Mouse (Mus musculus) kidney, embryonic 14.5 days (tissue): ENCODE data around the gene Dcst1. TPM values are rescaled to one million over a fixed set of nuclear protein-coding genes. Genes with fewer than 3 reads are reported as not detected.

ENCODE experiments used
- ATAC-seq: fragments of 200-750 bp; cut with Nextera tagmentation; 2 replicates; pipeline ENCODE4 v1.8.0; 2017; ENCODE audit warnings: moderate number of reproducible peaks, mild to moderate bottlenecking, moderate TSS enrichment, moderate library complexity; ENCODE audit not compliant: low FRiP score, low TSS enrichment
- H3K27ac ChIP-seq: fragments of 300-500 bp; sonication (generic); 2 replicates; pipeline ENCODE4 v1.5.1; 2014; ENCODE audit warnings: low read depth, mild to moderate bottlenecking, low read length, moderate library complexity, mixed read lengths
- H3K27me3 ChIP-seq: fragments of 300-500 bp; sonication (generic); 2 replicates; pipeline ENCODE4 v1.6.1; 2014; ENCODE audit warnings: mild to moderate bottlenecking, low read length; ENCODE audit not compliant: control insufficient read depth, insufficient read depth
- H3K36me3 ChIP-seq: fragments of 300-500 bp; sonication (generic); 2 replicates; pipeline ENCODE4 v1.6.1; 2014; ENCODE audit warnings: low read length, mixed read lengths; ENCODE audit not compliant: control insufficient read depth, insufficient read depth
- H3K4me1 ChIP-seq: fragments of 300-500 bp; sonication (generic); 2 replicates; pipeline ENCODE4 v1.6.1; 2014; ENCODE audit warnings: low read length, mixed read lengths; ENCODE audit not compliant: control insufficient read depth, insufficient read depth
- H3K4me2 ChIP-seq: fragments of 300-500 bp; sonication (generic); replicated peaks from 2 replicates; pipeline ENCODE4 v1.6.1; 2014; ENCODE audit warnings: low read depth, mild to moderate bottlenecking, low read length
- H3K4me3 ChIP-seq: fragments of 300-500 bp; sonication (generic); 2 replicates; pipeline ENCODE4 v1.5.1; 2014; ENCODE audit warnings: mild to moderate bottlenecking, low read length
- H3K9ac ChIP-seq: fragments of 300-500 bp; sonication (generic); 2 replicates; pipeline ENCODE4 v1.6.1; 2014; ENCODE audit warnings: low read depth, mild to moderate bottlenecking, low read length, moderate library complexity
- H3K9me3 ChIP-seq: fragments of 300-500 bp; sonication (generic); 2 replicates; pipeline ENCODE4 v1.6.1; 2016; ENCODE audit warnings: low read length; ENCODE audit not compliant: control insufficient read depth
- WGBS: fragments of 180-500 bp; shearing (Covaris S2); extraction: QIAGEN DNeasy Blood & Tissue Kit; methylation state at CpG from one replicate; pipeline ENCODE4 v1.1.7; 2014; 5-methylcytosine and 5-hydroxymethylcytosine counted together
- polyA plus RNA-seq: library from polyadenylated mRNA; unstranded; fragments of >200 nt; fragmentation: Nextera tagmentation; extraction: Ambion mirVana; gene quantifications from 2 replicates; pipeline ENCODE4 v1.2.1, GENCODE M21; 2014

Gene Dcst1
- polyA plus RNA-seq, 1 experiment from 2014 or later, result 1.5 TPM

- peaks cover 24% of the 10 kb centered on the region for H3K36me3 ChIP-seq
- no peak for ATAC-seq
- WGBS, result 84% methylated on average over 10 of the region's 10 CpGs
- no peak overlapping the region for H3K4me3 ChIP-seq
- no peak overlapping the region for H3K9ac ChIP-seq
- H3K4me1 ChIP-seq, result peaks cover 14% of the 10 kb centered on the region; the same call in 1 of the 2 replicates
- H3K9me3 ChIP-seq, result no peaks in the 10 kb centered on the region
- H3K4me2 ChIP-seq, result no peak overlapping the region; the same call in 1 of the 2 replicates
- no peak overlapping the region for H3K27ac ChIP-seq
- H3K27me3 ChIP-seq, result no peaks in the 10 kb centered on the region
Measured at GRCm38 (mm10) chr3:89346815-89347540, 18.1 kb downstream of the Dcst1 start.

GRCm38 (mm10) chr3:89343279-89343678 is 21.8 kb downstream of the Dcst1 start:
- no peaks in the 10 kb centered on the region for H3K9me3 ChIP-seq
- no peak for ATAC-seq
- H3K4me1 ChIP-seq, result peaks cover 32% of the 10 kb centered on the region
- peaks cover 24% of the 10 kb centered on the region for H3K36me3 ChIP-seq
- no peaks in the 10 kb centered on the region for H3K27me3 ChIP-seq
- H3K4me2 ChIP-seq, result no peak overlapping the region
- H3K27ac ChIP-seq, result no peak overlapping the region
- no peak overlapping the region for H3K4me3 ChIP-seq
- whole genome bisulfite sequencing, result 85% methylated on average over 7 of the region's 7 CpGs
- H3K9ac ChIP-seq, result no peak overlapping the region

- 91% methylated on average over 4 of the region's 4 CpGs for WGBS
- ATAC-seq, result no peak
Measured at GRCm38 (mm10) chr3:89341794-89342193, 23.3 kb downstream of the Dcst1 start.

GRCm38 (mm10) chr3:89340465-89340864 is 24.6 kb downstream of the Dcst1 start:
- Histone ChIP-seq H3K4me2 (peak overlapping the region; percentile 35), H3K27ac (no peak overlapping the region), H3K4me3 (peak overlapping the region; percentile 15; the same call in 1 of the 2 replicates), H3K4me1 (peaks cover 43% of the 10 kb centered on the region), H3K9me3 (no peaks in the 10 kb centered on the region), H3K36me3 (peaks cover 18% of the 10 kb centered on the region), H3K9ac (peak overlapping the region; percentile 29; the same call in 1 of the 2 replicates), H3K27me3 (no peaks in the 10 kb centered on the region)
- 3% methylated on average over 11 of the region's 11 CpGs for WGBS
- peak; percentile 2; the same call in 1 of the 2 replicates for ATAC-seq

More at GRCm38 (mm10) chr3:89341794-89342193, 23.3 kb downstream of the Dcst1 start:
- Histone ChIP-seq H3K27ac (no peak overlapping the region), H3K27me3 (no peaks in the 10 kb centered on the region), H3K4me2 (no peak overlapping the region), H3K4me1 (peaks cover 31% of the 10 kb centered on the region), H3K36me3 (peaks cover 22% of the 10 kb centered on the region), H3K9ac (no peak overlapping the region), H3K4me3 (no peak overlapping the region), H3K9me3 (no peaks in the 10 kb centered on the region)

GRCm38 (mm10) chr3:89339416-89339815 is 25.6 kb downstream of the Dcst1 start:
- peaks cover 45% of the 10 kb centered on the region for H3K4me1 ChIP-seq

GRCm38 (mm10) chr3:89337721-89338578 is 27.1 kb downstream of the Dcst1 start, which contains the start of gene Efna4:
Gene Efna4 (minus strand): TSS chr3:89338028.
- WGBS, result under 1% methylated on average over 44 of the region's 44 CpGs

More at GRCm38 (mm10) chr3:89339416-89339815, 25.6 kb downstream of the Dcst1 start:
- Histone ChIP-seq H3K9me3 (no peaks in the 10 kb centered on the region), H3K27ac (no peak overlapping the region), H3K9ac (peak overlapping the region; percentile 93; the same call in 1 of the 2 replicates), H3K27me3 (no peaks in the 10 kb centered on the region), H3K4me3 (no peak overlapping the region; the same call in 1 of the 2 replicates), H3K36me3 (peaks cover 20% of the 10 kb centered on the region), H3K4me2 (peak overlapping the region; percentile 15; the same call in 1 of the 2 replicates)
- WGBS, result 21% methylated on average over 8 of the region's 8 CpGs
- ATAC-seq, result no peak

GRCm38 (mm10) chr3:89337062-89337720 is 27.9 kb downstream of the Dcst1 start:
- peak overlapping the region; percentile 95 for H3K4me3 ChIP-seq
- peak overlapping the region; percentile 67 for H3K4me2 ChIP-seq
- H3K9ac ChIP-seq, result peak overlapping the region; percentile 93
- peaks cover 53% of the 10 kb centered on the region for H3K4me1 ChIP-seq
- WGBS, result 0% methylated on average over 15 of the region's 21 CpGs
- no peaks in the 10 kb centered on the region for H3K9me3 ChIP-seq
- H3K27me3 ChIP-seq, result no peaks in the 10 kb centered on the region
- peaks cover 25% of the 10 kb centered on the region for H3K36me3 ChIP-seq
- ATAC-seq, result no peak
- H3K27ac ChIP-seq, result peak overlapping the region; percentile 90

More at GRCm38 (mm10) chr3:89337721-89338578, 27.1 kb downstream of the Dcst1 start, which contains the start of gene Efna4:
- Histone ChIP-seq H3K4me2 (peak within 1 kb of the TSS; percentile 67), H3K9ac (peak within 1 kb of the TSS; percentile 93), H3K4me3 (peak within 1 kb of the TSS; percentile 95), H3K36me3 (peaks cover 25% of the 10 kb centered on the region), H3K27ac (peak within 1 kb of the TSS; percentile 90), H3K27me3 (no peaks in the 10 kb centered on the region), H3K4me1 (peaks cover 48% of the 10 kb centered on the region), H3K9me3 (no peaks in the 10 kb centered on the region)
- peak; percentile 85 for ATAC-seq

GRCm38 (mm10) chr3:89336529-89336928 is 28.5 kb downstream of the Dcst1 start:
- H3K4me3 ChIP-seq, result peak overlapping the region; percentile 95
- peak overlapping the region; percentile 67 for H3K4me2 ChIP-seq
- H3K36me3 ChIP-seq, result peaks cover 25% of the 10 kb centered on the region
- WGBS, result 13% methylated on average over 6 of the region's 6 CpGs
- H3K27ac ChIP-seq, result 0 out of 2 replicates have a peak overlapping the region, but pooled peaks have one; percentile 90
- H3K4me1 ChIP-seq, result peaks cover 59% of the 10 kb centered on the region
- no peaks in the 10 kb centered on the region for H3K9me3 ChIP-seq
- H3K27me3 ChIP-seq, result no peaks in the 10 kb centered on the region
- ATAC-seq, result no peak
- H3K9ac ChIP-seq, result peak overlapping the region; percentile 93; the same call in 1 of the 2 replicates
